Mouse (Mus musculus): ENCODE data around the gene Zbtb42.

Gene Zbtb42

DNA sequence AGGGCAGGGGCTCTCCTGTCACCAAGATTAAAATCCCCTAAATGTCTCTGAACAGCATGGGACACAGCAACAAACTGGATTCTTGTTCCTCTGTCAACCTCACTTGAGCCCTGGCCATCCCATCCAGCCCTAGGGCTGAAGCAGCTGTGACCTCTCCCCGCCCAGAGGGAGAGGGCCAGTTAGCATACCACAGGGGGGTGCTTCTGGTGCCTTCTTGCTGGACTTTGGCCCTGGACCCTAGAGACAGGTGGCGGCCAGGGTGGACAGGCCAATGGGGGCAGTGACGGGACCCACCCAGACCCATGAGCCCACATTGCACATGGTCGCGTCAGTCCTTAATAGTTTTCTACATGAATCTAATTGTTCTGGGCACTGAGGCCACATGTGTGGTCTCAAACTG lies 24.6 kb upstream of the Zbtb42 start:
- TF ChIP-seq POU5F1 (IDR thresholded peaks at IDR 0.05; ENCODE audit: borderline replicate concordance, low read length): no peak
- no peak for TF ChIP-seq CTCF (conservative IDR thresholded peaks at IDR 0.05; ENCODE audit: low read length)
- TF ChIP-seq NANOG (IDR thresholded peaks at IDR 0.05; ENCODE audit: borderline replicate concordance, low read length): no peak
- no peaks in the 10 kb centered on the region for H3K27me3 ChIP-seq (ENCODE audit: insufficient read depth, low read length)
- peaks cover 95% of the 10 kb centered on the region for H3K36me3 ChIP-seq (ENCODE audit: insufficient read depth, low read length)
- H3K4me1 ChIP-seq (replicated peaks; ENCODE audit: low read depth, low read length): peaks cover 59% of the 10 kb centered on the region
- H3K9me3 ChIP-seq (ENCODE audit: low read length): no peaks in the 10 kb centered on the region
- 0 out of 2 replicates have a peak overlapping the region, but pooled peaks have one; percentile 0 for H3K4me3 ChIP-seq (replicated peaks; ENCODE audit: low read length)

DNA sequence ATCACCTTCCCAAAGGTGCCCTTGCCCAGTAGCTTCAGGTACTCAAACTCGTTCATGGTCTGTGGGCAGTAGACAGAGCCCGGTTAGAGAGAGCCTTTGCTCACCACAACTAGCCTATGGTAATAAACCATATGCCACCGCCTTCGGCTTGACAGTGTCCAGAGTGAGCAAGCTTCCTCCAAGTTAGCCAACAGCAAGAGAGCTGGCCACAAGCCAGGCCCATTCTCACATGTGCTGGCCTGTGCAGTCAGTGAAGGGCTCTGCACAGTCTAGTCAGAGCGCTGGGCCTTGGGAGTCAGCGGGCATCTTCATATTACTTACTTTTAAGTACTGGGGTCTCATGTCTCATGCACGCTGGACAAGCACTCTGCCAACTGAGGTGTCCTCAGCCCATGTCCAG lies 20.0 kb upstream of the Zbtb42 start:
- H3K4me1 ChIP-seq (replicated peaks; ENCODE audit: low read depth, low read length): peaks cover 68% of the 10 kb centered on the region
- peaks cover 88% of the 10 kb centered on the region for H3K36me3 ChIP-seq (ENCODE audit: insufficient read depth, low read length)
- no peak overlapping the region for H3K4me3 ChIP-seq (replicated peaks; ENCODE audit: low read length)
- no peaks in the 10 kb centered on the region for H3K9me3 ChIP-seq (ENCODE audit: low read length)
- no peak for TF ChIP-seq POU5F1 (IDR thresholded peaks at IDR 0.05; ENCODE audit: borderline replicate concordance, low read length)
- no peak for TF ChIP-seq CTCF (conservative IDR thresholded peaks at IDR 0.05; ENCODE audit: low read length)
- no peaks in the 10 kb centered on the region for H3K27me3 ChIP-seq (ENCODE audit: insufficient read depth, low read length)

DNA sequence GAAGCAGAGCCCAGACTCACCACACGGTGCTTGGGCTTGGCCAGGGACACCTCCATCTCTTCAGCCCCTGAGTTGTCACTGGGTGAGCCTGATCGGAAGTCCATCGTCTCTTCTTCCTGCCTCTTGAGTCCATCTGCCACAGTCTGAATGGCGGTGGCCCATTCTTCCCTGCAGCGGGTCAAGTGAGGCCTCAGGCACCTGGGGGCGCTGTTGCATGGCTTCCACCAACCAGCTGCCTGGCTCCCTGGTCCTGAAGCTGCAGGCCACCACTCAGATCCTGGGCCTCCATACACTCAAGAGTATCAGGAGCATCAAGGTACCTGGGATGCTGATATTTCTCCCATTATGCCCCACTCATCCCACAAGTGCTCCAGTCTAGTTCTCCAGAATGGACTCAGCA lies 19.5 kb upstream of the Zbtb42 start:
- Histone ChIP-seq H3K36me3 (ENCODE audit: insufficient read depth, low read length) (peaks cover 84% of the 10 kb centered on the region), H3K4me3 (replicated peaks; ENCODE audit: low read length) (no peak overlapping the region), H3K9me3 (ENCODE audit: low read length) (no peaks in the 10 kb centered on the region), H3K27me3 (ENCODE audit: insufficient read depth, low read length) (no peaks in the 10 kb centered on the region), H3K4me1 (replicated peaks; ENCODE audit: low read depth, low read length) (peaks cover 68% of the 10 kb centered on the region)
- TF ChIP-seq CTCF (conservative IDR thresholded peaks at IDR 0.05; ENCODE audit: low read length): peak; percentile 44; the same call in 1 of the 2 replicates
- TF ChIP-seq NANOG (IDR thresholded peaks at IDR 0.05; ENCODE audit: borderline replicate concordance, low read length): no peak

DNA sequence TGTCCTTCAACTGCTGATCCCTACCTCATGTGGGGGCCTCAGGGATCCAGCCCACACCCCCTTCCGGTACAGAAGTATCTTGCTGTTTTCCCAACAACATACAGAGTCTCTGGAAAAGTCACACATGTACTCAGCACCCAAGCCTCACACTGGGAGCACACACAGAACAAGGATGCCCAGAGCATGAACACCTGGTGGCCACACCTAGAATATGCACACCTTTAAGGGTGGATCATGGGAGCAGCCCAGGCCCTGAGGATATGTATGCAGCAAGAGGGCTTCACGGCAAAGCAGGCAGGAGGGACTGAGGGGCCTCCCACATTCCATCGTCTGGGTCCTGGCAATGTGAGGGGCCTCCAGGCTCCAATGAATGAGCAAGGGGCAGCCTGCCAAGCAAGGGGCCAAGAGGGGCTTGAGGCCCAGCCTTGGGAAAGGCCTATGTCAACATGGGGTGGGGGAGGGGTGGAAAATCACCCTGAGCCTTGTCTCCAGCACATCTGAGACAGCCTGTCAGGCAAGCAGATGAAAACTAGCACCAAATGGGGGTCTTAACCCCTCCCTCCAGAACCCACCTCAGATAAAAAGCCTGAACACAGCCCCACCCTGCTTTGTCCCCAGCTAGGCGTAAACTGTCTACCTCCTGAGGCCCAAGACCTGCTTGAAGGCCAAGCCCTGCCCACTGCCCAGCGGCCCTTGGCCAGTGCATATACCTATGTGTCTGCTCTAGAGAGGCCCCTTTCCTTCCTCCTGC lies 17.9 kb upstream of the Zbtb42 start:
- no peaks in the 10 kb centered on the region for H3K9me3 ChIP-seq (ENCODE audit: low read length)
- TF ChIP-seq NANOG (IDR thresholded peaks at IDR 0.05; ENCODE audit: borderline replicate concordance, low read length) (no peak), POU5F1 (IDR thresholded peaks at IDR 0.05; ENCODE audit: borderline replicate concordance, low read length) (no peak), CTCF (conservative IDR thresholded peaks at IDR 0.05; ENCODE audit: low read length) (no peak)
- H3K27me3 ChIP-seq (ENCODE audit: insufficient read depth, low read length): no peaks in the 10 kb centered on the region
- H3K4me1 ChIP-seq (replicated peaks; ENCODE audit: low read depth, low read length): peaks cover 60% of the 10 kb centered on the region
- no peak overlapping the region for H3K4me3 ChIP-seq (replicated peaks; ENCODE audit: low read length)
- H3K36me3 ChIP-seq (ENCODE audit: insufficient read depth, low read length): peaks cover 79% of the 10 kb centered on the region

DNA sequence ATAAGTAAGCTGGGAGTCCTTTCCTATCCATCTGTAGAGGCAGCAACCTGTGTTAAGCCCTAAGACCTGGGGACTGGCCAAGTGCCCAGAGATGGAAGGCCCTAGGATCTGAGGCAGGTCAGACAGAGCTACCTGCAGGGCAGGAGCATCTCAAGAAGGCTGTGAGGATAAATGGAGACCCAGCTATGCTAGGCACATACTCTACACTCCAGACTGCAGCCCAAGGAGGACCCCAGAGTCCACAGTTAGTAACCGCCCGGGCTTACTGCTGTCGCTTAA lies 17.4 kb upstream of the Zbtb42 start:
- H3K4me1 ChIP-seq (replicated peaks; ENCODE audit: low read depth, low read length): peaks cover 59% of the 10 kb centered on the region
- TF ChIP-seq NANOG (IDR thresholded peaks at IDR 0.05; ENCODE audit: borderline replicate concordance, low read length) (no peak), POU5F1 (IDR thresholded peaks at IDR 0.05; ENCODE audit: borderline replicate concordance, low read length) (no peak), CTCF (conservative IDR thresholded peaks at IDR 0.05; ENCODE audit: low read length) (no peak)
- no peaks in the 10 kb centered on the region for H3K9me3 ChIP-seq (ENCODE audit: low read length)
- peaks cover 79% of the 10 kb centered on the region for H3K36me3 ChIP-seq (ENCODE audit: insufficient read depth, low read length)
- H3K4me3 ChIP-seq (replicated peaks; ENCODE audit: low read length): no peak overlapping the region
- H3K27me3 ChIP-seq (ENCODE audit: insufficient read depth, low read length): no peaks in the 10 kb centered on the region

DNA sequence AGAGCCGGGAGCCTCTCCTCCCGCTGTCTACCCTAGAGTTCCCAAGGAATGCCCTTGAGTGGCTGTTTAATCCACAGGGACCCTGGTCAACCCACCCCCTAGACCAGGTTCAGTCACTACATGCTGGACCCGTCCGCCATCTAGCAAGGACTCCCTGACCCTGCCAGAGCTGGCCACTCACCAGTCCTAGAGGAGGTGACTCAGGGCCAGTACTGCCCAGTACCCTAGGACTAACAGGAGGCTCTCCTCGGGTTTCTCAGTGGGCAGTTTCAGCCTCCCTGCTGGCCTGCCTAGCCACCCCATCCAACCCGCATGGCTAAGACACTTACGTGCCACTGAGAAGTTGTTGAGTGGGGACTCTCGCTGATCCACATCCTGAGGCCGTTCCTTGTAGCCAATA lies 16.8 kb upstream of the Zbtb42 start:
- no peaks in the 10 kb centered on the region for H3K27me3 ChIP-seq (ENCODE audit: insufficient read depth, low read length)
- peaks cover 77% of the 10 kb centered on the region for H3K36me3 ChIP-seq (ENCODE audit: insufficient read depth, low read length)
- TF ChIP-seq POU5F1 (IDR thresholded peaks at IDR 0.05; ENCODE audit: borderline replicate concordance, low read length): no peak
- H3K4me3 ChIP-seq (replicated peaks; ENCODE audit: low read length): peak overlapping the region; percentile 48
- H3K4me1 ChIP-seq (replicated peaks; ENCODE audit: low read depth, low read length): peaks cover 56% of the 10 kb centered on the region
- H3K9me3 ChIP-seq (ENCODE audit: low read length): no peaks in the 10 kb centered on the region

DNA sequence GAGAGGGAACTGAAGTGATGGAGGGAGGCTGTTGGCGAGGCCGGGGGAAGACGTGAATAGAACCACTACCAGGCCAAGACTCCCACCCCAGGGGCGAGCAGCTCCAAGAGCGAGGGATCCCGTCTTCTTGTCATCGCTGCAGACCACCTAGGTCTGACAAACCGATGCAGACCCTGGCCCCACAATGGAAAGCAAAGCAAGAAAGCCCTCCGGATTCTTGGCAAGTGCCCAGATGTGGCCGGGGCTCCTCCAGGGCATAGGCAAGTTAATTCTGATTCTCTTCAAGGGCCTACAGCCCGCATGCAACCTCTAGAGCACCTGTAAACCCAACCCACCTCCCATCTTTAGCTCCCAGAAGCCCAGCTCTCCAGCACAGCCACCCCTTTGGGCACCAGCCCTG lies 15.3 kb upstream of the Zbtb42 start:
- Histone ChIP-seq H3K36me3 (ENCODE audit: insufficient read depth, low read length) (peaks cover 74% of the 10 kb centered on the region), H3K27me3 (ENCODE audit: insufficient read depth, low read length) (no peaks in the 10 kb centered on the region), H3K9me3 (ENCODE audit: low read length) (0 out of 2 replicates have a peak, but pooled peaks cover under 1% of the 10 kb centered on the region), H3K4me1 (replicated peaks; ENCODE audit: low read depth, low read length) (peaks cover 47% of the 10 kb centered on the region), H3K4me3 (replicated peaks; ENCODE audit: low read length) (no peak overlapping the region)
- TF ChIP-seq POU5F1 (IDR thresholded peaks at IDR 0.05; ENCODE audit: borderline replicate concordance, low read length): no peak
- TF ChIP-seq CTCF (conservative IDR thresholded peaks at IDR 0.05; ENCODE audit: low read length): no peak
- no peak for TF ChIP-seq NANOG (IDR thresholded peaks at IDR 0.05; ENCODE audit: borderline replicate concordance, low read length)

DNA sequence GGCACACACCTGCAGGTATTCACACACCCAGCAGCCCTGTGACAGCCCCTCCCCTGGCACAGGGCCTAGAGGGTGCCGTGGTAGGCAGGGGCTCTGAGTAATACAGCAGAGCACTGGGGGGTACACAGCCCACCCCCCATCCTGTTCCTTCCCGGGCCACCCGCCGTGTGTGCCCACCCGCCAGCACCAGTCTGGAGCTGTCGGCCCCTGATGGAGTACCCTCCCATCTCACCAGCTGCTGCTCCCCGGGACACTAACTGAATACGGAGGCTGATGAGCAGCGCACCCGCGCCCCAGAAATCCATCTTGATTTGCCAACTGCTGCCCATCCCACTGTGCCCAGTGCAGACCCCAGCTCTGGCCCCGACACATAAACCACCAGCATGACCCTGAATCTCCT lies 14.9 kb upstream of the Zbtb42 start:
- no peaks in the 10 kb centered on the region for H3K27me3 ChIP-seq (ENCODE audit: insufficient read depth, low read length)
- TF ChIP-seq NANOG (IDR thresholded peaks at IDR 0.05; ENCODE audit: borderline replicate concordance, low read length) (no peak), CTCF (conservative IDR thresholded peaks at IDR 0.05; ENCODE audit: low read length) (no peak)
- H3K4me1 ChIP-seq (replicated peaks; ENCODE audit: low read depth, low read length): peaks cover 46% of the 10 kb centered on the region
- no peak overlapping the region for H3K4me3 ChIP-seq (replicated peaks; ENCODE audit: low read length)
- 0 out of 2 replicates have a peak, but pooled peaks cover 4% of the 10 kb centered on the region for H3K9me3 ChIP-seq (ENCODE audit: low read length)
- H3K36me3 ChIP-seq (ENCODE audit: insufficient read depth, low read length): peaks cover 74% of the 10 kb centered on the region

DNA sequence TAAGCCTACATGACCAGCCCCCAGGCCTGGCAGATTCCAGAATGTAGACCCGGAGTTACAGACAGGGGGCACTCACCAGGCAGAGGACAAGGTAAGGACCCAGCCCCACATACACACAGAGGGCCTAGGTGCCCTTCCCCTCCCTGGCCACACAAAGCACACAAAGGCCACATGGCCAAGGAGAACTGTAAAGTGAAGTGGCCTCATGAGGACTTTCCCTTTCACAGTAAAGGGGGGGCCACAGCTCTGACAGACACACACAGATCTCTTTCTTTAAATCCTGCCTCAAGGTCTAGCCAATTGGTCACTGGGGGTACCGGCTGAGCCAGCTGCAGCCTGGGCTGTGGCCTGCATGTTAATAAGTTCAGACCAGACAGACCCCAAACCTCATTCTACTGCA lies 14.5 kb upstream of the Zbtb42 start:
- Histone ChIP-seq H3K4me1 (replicated peaks; ENCODE audit: low read depth, low read length) (peaks cover 43% of the 10 kb centered on the region), H3K4me3 (replicated peaks; ENCODE audit: low read length) (no peak overlapping the region), H3K27me3 (ENCODE audit: insufficient read depth, low read length) (no peaks in the 10 kb centered on the region), H3K9me3 (ENCODE audit: low read length) (0 out of 2 replicates have a peak, but pooled peaks cover 4% of the 10 kb centered on the region), H3K36me3 (ENCODE audit: insufficient read depth, low read length) (peaks cover 74% of the 10 kb centered on the region)
- TF ChIP-seq NANOG (IDR thresholded peaks at IDR 0.05; ENCODE audit: borderline replicate concordance, low read length) (no peak), POU5F1 (IDR thresholded peaks at IDR 0.05; ENCODE audit: borderline replicate concordance, low read length) (no peak), CTCF (conservative IDR thresholded peaks at IDR 0.05; ENCODE audit: low read length) (no peak)

All from E14TG2a.4 (cell line).